Mouse (Mus musculus): ENCODE data around the gene Rbfox1. TPM values are rescaled to one million over a fixed set of nuclear protein-coding genes. Genes with fewer than 3 reads are reported as not detected.

Rbfox1 gene
- polyA plus RNA-seq, 1 experiment, result not detected

- H3K4me3 ChIP-seq (ENCODE audit: insufficient read depth, low read depth, low read length), result peak overlapping the region; percentile 78
- peak overlapping the region; percentile 48; the same call in 1 of the 2 replicates for H3K27ac ChIP-seq (ENCODE audit: insufficient read depth, low read depth, low read length)
- TF ChIP-seq POLR2A (IDR thresholded peaks at IDR 0.05; ENCODE audit: insufficient read depth, low read depth, low read length), result no peak
- TF ChIP-seq CTCF (IDR thresholded peaks at IDR 0.05; ENCODE audit: insufficient read depth, low read depth, low read length), result no peak
- peaks cover 11% of the 10 kb centered on the region; the same call in 1 of the 2 replicates for H3K4me1 ChIP-seq (ENCODE audit: control insufficient read depth, insufficient read depth, low read length)
- 12% methylated on average over 15 of the region's 15 CpGs for WGBS
Observed at GRCm38 (mm10) chr16:5885690-5886050, 515 bp downstream of the Rbfox1 start.

GRCm38 (mm10) chr16:5895564-5895963 is 10.4 kb downstream of the Rbfox1 start:
- Histone ChIP-seq H3K4me3 (ENCODE audit: insufficient read depth, low read depth, low read length) (no peak overlapping the region), H3K4me1 (ENCODE audit: control insufficient read depth, insufficient read depth, low read length) (peaks cover 5% of the 10 kb centered on the region; the same call in 1 of the 2 replicates), H3K27ac (ENCODE audit: insufficient read depth, low read depth, low read length) (no peak overlapping the region)
- WGBS, result 85% methylated on average over 7 of the region's 7 CpGs
- TF ChIP-seq CTCF (IDR thresholded peaks at IDR 0.05; ENCODE audit: insufficient read depth, low read depth, low read length), result no peak
- TF ChIP-seq POLR2A (IDR thresholded peaks at IDR 0.05; ENCODE audit: insufficient read depth, low read depth, low read length), result no peak

GRCm38 (mm10) chr16:5898330-5898729 is 13.2 kb downstream of the Rbfox1 start:
- TF ChIP-seq POLR2A (IDR thresholded peaks at IDR 0.05; ENCODE audit: insufficient read depth, low read depth, low read length) (no peak), CTCF (IDR thresholded peaks at IDR 0.05; ENCODE audit: insufficient read depth, low read depth, low read length) (no peak)
- Histone ChIP-seq H3K4me3 (ENCODE audit: insufficient read depth, low read depth, low read length) (no peak overlapping the region), H3K4me1 (ENCODE audit: control insufficient read depth, insufficient read depth, low read length) (peaks cover 5% of the 10 kb centered on the region; the same call in 1 of the 2 replicates), H3K27ac (ENCODE audit: insufficient read depth, low read depth, low read length) (no peak overlapping the region)
- 56% methylated on average over 2 of the region's 2 CpGs for WGBS

GRCm38 (mm10) chr16:5910742-5911141 is 25.6 kb downstream of the Rbfox1 start:
- no peak overlapping the region for H3K27ac ChIP-seq (ENCODE audit: insufficient read depth, low read depth, low read length)

GRCm38 (mm10) chr16:5911880-5912327 is 26.7 kb downstream of the Rbfox1 start:
- Histone ChIP-seq H3K4me3 (ENCODE audit: insufficient read depth, low read depth, low read length) (no peak overlapping the region), H3K27ac (ENCODE audit: insufficient read depth, low read depth, low read length) (0 out of 2 replicates have a peak overlapping the region, but pooled peaks have one; percentile 46), H3K4me1 (ENCODE audit: control insufficient read depth, insufficient read depth, low read length) (peaks cover 6% of the 10 kb centered on the region)
- 39% methylated on average over 2 of the region's 2 CpGs for WGBS
- no peak for TF ChIP-seq CTCF (IDR thresholded peaks at IDR 0.05; ENCODE audit: insufficient read depth, low read depth, low read length)
- TF ChIP-seq POLR2A (IDR thresholded peaks at IDR 0.05; ENCODE audit: insufficient read depth, low read depth, low read length), result no peak

More at GRCm38 (mm10) chr16:5910742-5911141, 25.6 kb downstream of the Rbfox1 start:
- no peak for TF ChIP-seq POLR2A (IDR thresholded peaks at IDR 0.05; ENCODE audit: insufficient read depth, low read depth, low read length)
- no peak for TF ChIP-seq CTCF (IDR thresholded peaks at IDR 0.05; ENCODE audit: insufficient read depth, low read depth, low read length)
- Histone ChIP-seq H3K4me1 (ENCODE audit: control insufficient read depth, insufficient read depth, low read length) (peaks cover 6% of the 10 kb centered on the region), H3K4me3 (ENCODE audit: insufficient read depth, low read depth, low read length) (no peak overlapping the region)
- 52% methylated on average over 5 of the region's 5 CpGs for WGBS

- H3K4me3 ChIP-seq (ENCODE audit: insufficient read depth, low read depth, low read length), result no peak overlapping the region
- no peaks in the 10 kb centered on the region for H3K4me1 ChIP-seq (ENCODE audit: control insufficient read depth, insufficient read depth, low read length)
- no peak overlapping the region for H3K27ac ChIP-seq (ENCODE audit: insufficient read depth, low read depth, low read length)
- TF ChIP-seq CTCF (IDR thresholded peaks at IDR 0.05; ENCODE audit: insufficient read depth, low read depth, low read length) (no peak), POLR2A (IDR thresholded peaks at IDR 0.05; ENCODE audit: insufficient read depth, low read depth, low read length) (no peak)
Observed at GRCm38 (mm10) chr16:5917937-5918336, 32.8 kb downstream of the Rbfox1 start.

- no peak overlapping the region for H3K27ac ChIP-seq (ENCODE audit: insufficient read depth, low read depth, low read length)
- no peak for TF ChIP-seq CTCF (IDR thresholded peaks at IDR 0.05; ENCODE audit: insufficient read depth, low read depth, low read length)
- TF ChIP-seq POLR2A (IDR thresholded peaks at IDR 0.05; ENCODE audit: insufficient read depth, low read depth, low read length), result no peak
- 74% methylated on average over 1 of the region's 1 CpGs for WGBS
- H3K4me3 ChIP-seq (ENCODE audit: insufficient read depth, low read depth, low read length), result no peak overlapping the region
- H3K4me1 ChIP-seq (ENCODE audit: control insufficient read depth, insufficient read depth, low read length), result peaks cover 3% of the 10 kb centered on the region; the same call in 1 of the 2 replicates
Observed at GRCm38 (mm10) chr16:5926986-5927385, 41.8 kb downstream of the Rbfox1 start.

GRCm38 (mm10) chr16:5931680-5932079 is 46.5 kb downstream of the Rbfox1 start:
- Histone ChIP-seq H3K4me3 (ENCODE audit: insufficient read depth, low read depth, low read length) (no peak overlapping the region), H3K4me1 (ENCODE audit: control insufficient read depth, insufficient read depth, low read length) (peaks cover 1% of the 10 kb centered on the region; the same call in 1 of the 2 replicates), H3K27ac (ENCODE audit: insufficient read depth, low read depth, low read length) (no peak overlapping the region)
- WGBS, result 32% methylated on average over 7 of the region's 7 CpGs
- TF ChIP-seq POLR2A (IDR thresholded peaks at IDR 0.05; ENCODE audit: insufficient read depth, low read depth, low read length) (no peak), CTCF (IDR thresholded peaks at IDR 0.05; ENCODE audit: insufficient read depth, low read depth, low read length) (no peak)

- WGBS, result 46% methylated on average over 4 of the region's 4 CpGs
Observed at GRCm38 (mm10) chr16:5940016-5940415, 54.9 kb downstream of the Rbfox1 start.

More at GRCm38 (mm10) chr16:5940016-5940415, 54.9 kb downstream of the Rbfox1 start:
- peaks cover 3% of the 10 kb centered on the region; the same call in 1 of the 2 replicates for H3K4me1 ChIP-seq (ENCODE audit: control insufficient read depth, insufficient read depth, low read length)
- H3K27ac ChIP-seq (ENCODE audit: insufficient read depth, low read depth, low read length), result no peak overlapping the region
- H3K4me3 ChIP-seq (ENCODE audit: insufficient read depth, low read depth, low read length), result no peak overlapping the region
- TF ChIP-seq CTCF (IDR thresholded peaks at IDR 0.05; ENCODE audit: insufficient read depth, low read depth, low read length), result no peak
- TF ChIP-seq POLR2A (IDR thresholded peaks at IDR 0.05; ENCODE audit: insufficient read depth, low read depth, low read length), result no peak

Measured in olfactory bulb, adult 2 months (tissue).